ENCODE assay signal across 22 mouse cellular contexts in the genomic region with DNA sequence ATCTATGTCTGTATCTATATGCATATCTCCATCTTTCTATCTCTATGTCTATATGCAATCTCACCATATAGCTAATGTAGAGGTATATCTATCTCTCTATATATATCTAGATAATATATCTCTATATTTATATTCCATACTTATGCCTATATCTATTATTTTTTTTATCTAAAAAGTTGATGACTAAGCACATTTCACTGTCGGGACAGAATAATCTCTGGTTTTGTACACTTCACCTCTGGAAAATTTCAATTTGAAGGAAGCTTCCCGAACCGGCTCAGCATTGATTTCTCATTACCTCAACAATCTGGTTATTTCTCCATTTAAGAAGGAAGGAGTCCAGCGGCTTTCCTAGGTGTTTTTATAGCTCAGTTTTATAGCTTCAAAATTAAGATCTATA.
A peak's percentile ranks its signal among the peaks of the same experiment; 100 is the strongest.
DNase-seq lines count a peak whose midpoint lies in the region; ATAC-seq and TF ChIP-seq lines count a peak whose summit lies in the region.
"Had no signal": no experiment of that assay in that cellular context is flagged by ENCODE, and none has a peak within 500 bp of the region (broad histone marks: within the 10 kb centered on the region; RNA-seq: fewer than 3 reads in every experiment).

No protein-coding gene starts in this region.

- DNase-seq in CH12.LX (ENCODE audit: extremely low read depth) (no peak), ES-E14 (ENCODE audit: low read depth, low spot score) (no peak), MEL (ENCODE audit: low read depth, low spot score) (no peak)
- DNase-seq in adrenal gland, postnatal 14 days, result no peak
- DNase-seq in heart, adult 11 months, result no peak
- DNase-seq: adrenal gland, adult 2 months; adrenal gland, adult 8-10 months; adrenal gland, postnatal 25 days; adrenal gland, postnatal 36 days; B cell, adult 2 months; cerebellum, adult 11 months; cerebellum, adult 11-12 months; cerebellum, adult 18-20 months; cerebellum, adult 2 months; cerebellum, adult 8-10 months; cerebellum, adult 9-10 months; cerebellum, adult 9-11 months had no signal

- in situ Hi-C loops in CH12.LX (cut with MboI; ENCODE audit: low pct_ligation_motif_present, low pct_unique_long_range_greater_than_20kb, low sequenced_read_pairs) (no loop called here), ES-E14 (cut with MboI; ENCODE audit: low sequenced_read_pairs in 2 of 2, unreplicated experiment in 2 of 2) (no loop called here)

- no peak overlapping the region for H3K4me2 ChIP-seq in CH12.LX (ENCODE audit: insufficient read depth, low read depth, poor library complexity, severe bottlenecking)

- H3K27me3 ChIP-seq in CH12.LX (replicated peaks) (no peaks in the 10 kb centered on the region), MEL (ENCODE audit: control insufficient read depth in 1 of 2, insufficient read depth in 2 of 2, low read length in 2 of 2) (no peaks in the 10 kb centered on the region)
- H3K27me3 ChIP-seq: Patski had no signal

- dilution Hi-C loops in CH12.LX (cut with MboI; ENCODE audit: extremely low pct_ligation_motif_present, extremely low pct_unique_long_range_greater_than_20kb, low sequenced_read_pairs), result no loop called here

- no peak for TF ChIP-seq RAD21 in CH12.LX (IDR thresholded peaks at IDR 0.05; ENCODE audit: low read depth, low read length)
- no peak for TF ChIP-seq RAD21 in MEL (IDR thresholded peaks at IDR 0.05; ENCODE audit: low read depth, low read length)

- H3K4me1 ChIP-seq in CH12.LX (ENCODE audit: control insufficient read depth in 1 of 2, insufficient read depth in 2 of 2) (no peaks in the 10 kb centered on the region), ES-E14 (ENCODE audit: control insufficient read depth in 2 of 2, insufficient read depth in 2 of 2, low read length in 2 of 2, poor library complexity in 1 of 2) (peaks cover 0 to 14% of the 10 kb centered on the region in 2 experiments; a peak in 2 of 4 replicates), MEL (ENCODE audit: control insufficient read depth in 1 of 2, insufficient read depth in 2 of 2, low read length in 2 of 2) (no peaks in the 10 kb centered on the region)

- no peak for TF ChIP-seq CTCF in CH12.LX (conservative IDR thresholded peaks at IDR 0.05 in 1 of 2, IDR thresholded peaks at IDR 0.05 in 1 of 2; ENCODE audit: low read depth in 2 of 2, low read length in 2 of 2)
- no peak for TF ChIP-seq CTCF in MEL (IDR thresholded peaks at IDR 0.05 in 2 of 3, conservative IDR thresholded peaks at IDR 0.05 in 1 of 3; ENCODE audit: control insufficient read depth in 1 of 3, insufficient read depth in 1 of 3, low read depth in 2 of 3, low read length in 3 of 3, poor library complexity in 1 of 3, severe bottlenecking in 1 of 3)

- H3K9ac ChIP-seq in CH12.LX (ENCODE audit: insufficient read depth, low read depth), result no peak overlapping the region
- H3K9ac ChIP-seq in ES-E14 (ENCODE audit: insufficient read depth, low read depth, low read length, poor library complexity, severe bottlenecking), result no peak overlapping the region
- no peak overlapping the region for H3K9ac ChIP-seq in MEL (ENCODE audit: control insufficient read depth, low read depth, low read length, poor library complexity, severe bottlenecking)

- no peak for TF ChIP-seq POLR2A in CH12.LX (IDR thresholded peaks at IDR 0.05; ENCODE audit: low read depth, low read length)
- TF ChIP-seq POLR2A in MEL (IDR thresholded peaks at IDR 0.05; ENCODE audit: control insufficient read depth in 1 of 2, insufficient read depth in 1 of 2, low read depth in 1 of 2, low read length in 2 of 2, poor library complexity in 1 of 2), result no peak

- no peaks in the 10 kb centered on the region for H3K79me2 ChIP-seq in CH12.LX (replicated peaks; ENCODE audit: control insufficient read depth, extremely low read depth, insufficient read depth, poor library complexity, severe bottlenecking)
- H3K79me2 ChIP-seq in MEL (ENCODE audit: control insufficient read depth, insufficient read depth, low read length, poor library complexity), result no peaks in the 10 kb centered on the region

- H3K4me3 ChIP-seq in CH12.LX (replicated peaks in 1 of 3; ENCODE audit: low read depth in 2 of 3, low read length in 2 of 3, poor library complexity in 1 of 3) (no peak overlapping the region), ES-E14 (ENCODE audit: insufficient read depth in 1 of 2, low read depth in 1 of 2, low read length in 2 of 2, poor library complexity in 1 of 2, severe bottlenecking in 1 of 2) (no peak overlapping the region), MEL (ENCODE audit: control insufficient read depth in 1 of 2, insufficient read depth in 1 of 2, low read depth in 2 of 2, low read length in 2 of 2) (no peak overlapping the region)

- H3K9me3 ChIP-seq in CH12.LX (replicated peaks; ENCODE audit: low read length), result peaks cover 82% of the 10 kb centered on the region
- no peaks in the 10 kb centered on the region for H3K9me3 ChIP-seq in ES-E14 (ENCODE audit: control insufficient read depth, insufficient read depth, low read depth, low read length)
- H3K9me3 ChIP-seq in MEL (replicated peaks; ENCODE audit: insufficient read depth, low read length), result no peaks in the 10 kb centered on the region

- no peak overlapping the region for H3K27ac ChIP-seq in CH12.LX (ENCODE audit: insufficient read depth, low read depth)
- H3K27ac ChIP-seq in ES-E14 (ENCODE audit: insufficient read depth, low read depth, low read length, poor library complexity, severe bottlenecking), result no peak overlapping the region
- no peak overlapping the region for H3K27ac ChIP-seq in MEL (ENCODE audit: control insufficient read depth, low read depth, low read length)

- ATAC-seq in inflammation-experienced regulatory T-cells, adult 6 months, result no peak
- ATAC-seq: activated CD4-positive, CD25-positive, alpha-beta regulatory T cell, adult 4 months; CD4-positive, CD25-positive, alpha-beta regulatory T cell, adult 4 months; Patski had no signal

- no peaks in the 10 kb centered on the region for H3K36me3 ChIP-seq in CH12.LX (replicated peaks in 1 of 2; ENCODE audit: control insufficient read depth in 1 of 2, insufficient read depth in 1 of 2, low read length in 1 of 2)
- H3K36me3 ChIP-seq in ES-E14 (ENCODE audit: control insufficient read depth, insufficient read depth, low read length, poor library complexity, severe bottlenecking), result peaks cover 28% of the 10 kb centered on the region
- H3K36me3 ChIP-seq in MEL (ENCODE audit: control insufficient read depth in 1 of 2, insufficient read depth in 2 of 2, low read length in 2 of 2), result no peaks in the 10 kb centered on the region
- H3K36me3 ChIP-seq: G1E had no signal

- TF ChIP-seq EP300 in CH12.LX (IDR thresholded peaks at IDR 0.05; ENCODE audit: low read length), result no peak
- no peak for TF ChIP-seq EP300 in MEL (IDR thresholded peaks at IDR 0.05; ENCODE audit: low read depth in 1 of 2, low read length in 2 of 2)

TF ChIP-seq in CH12.LX, 34 proteins besides CTCF, POLR2A, EP300 and RAD21:
- TF ChIP-seq ZNF384 (IDR thresholded peaks at IDR 0.05; ENCODE audit: low read depth, low read length) (no peak), MAFK (IDR thresholded peaks at IDR 0.05; ENCODE audit: insufficient replicate concordance, low read length) (peak; percentile 73)

TF ChIP-seq in ES-E14, 5 proteins besides CTCF, POLR2A, EP300 and RAD21:
- TF ChIP-seq ZC3H11A (IDR thresholded peaks at IDR 0.05; ENCODE audit: borderline replicate concordance, low read depth, low read length) (no peak), MAFK (IDR thresholded peaks at IDR 0.05; ENCODE audit: insufficient read depth, low read depth, low read length) (peak; percentile 85)

TF ChIP-seq in MEL, 35 proteins besides CTCF, POLR2A, EP300 and RAD21:
- no peak for TF ChIP-seq E2F4 (IDR thresholded peaks at IDR 0.05; ENCODE audit: borderline replicate concordance, low read depth, low read length)
- TF ChIP-seq NELFE (IDR thresholded peaks at IDR 0.05; ENCODE audit: low read depth, low read length), result no peak
- 0 out of 2 replicates have a peak, but pooled peaks have one; percentile 39 for TF ChIP-seq MAFK (IDR thresholded peaks at IDR 0.05; ENCODE audit: borderline replicate concordance, low read depth, low read length)
- TF ChIP-seq POLR2AphosphoS2 (IDR thresholded peaks at IDR 0.05; ENCODE audit: low read length), result no peak

Comparison
In these comparisons a context has a peak if more than half of its experiments do, and no peak if none do; other contexts are left out.
1. Of the 35 proteins assayed by ChIP-seq in both MEL and CH12.LX: peak only in MEL: none; only in CH12.LX: none; in both: MAFK; in neither: 34.